Mouse (Mus musculus) T-helper 17 cell (primary cell): ENCODE measurements at regions not wholly inside any gene's neighbourhood (a gene's known extent, or its start where the extent isn't known, plus 50 kb on each side); places are given as distances from the start of the nearest gene placed in this dataset.

Source experiments
- in situ Hi-C, 2 experiments: fragments of 300-600 bp; cut with MboI, MseI; formaldehyde crosslinking; loops; 1 replicate in 1 of 2; 2 replicates in 1 of 2; pipeline ENCODE4 v1.15.1; 2025; ENCODE audit warnings: high pct_unique_total_duplicates in 2 of 2

- in situ Hi-C loops, result no loop called here
Observed at GRCm38 (mm10) chr12:21492549-21493291, 75.3 kb upstream of the Ywhaq start.

GRCm38 (mm10) chr12:21481644-21482043, 64.2 kb upstream of the Ywhaq start:
- in situ Hi-C loops, result no loop called here

DNA sequence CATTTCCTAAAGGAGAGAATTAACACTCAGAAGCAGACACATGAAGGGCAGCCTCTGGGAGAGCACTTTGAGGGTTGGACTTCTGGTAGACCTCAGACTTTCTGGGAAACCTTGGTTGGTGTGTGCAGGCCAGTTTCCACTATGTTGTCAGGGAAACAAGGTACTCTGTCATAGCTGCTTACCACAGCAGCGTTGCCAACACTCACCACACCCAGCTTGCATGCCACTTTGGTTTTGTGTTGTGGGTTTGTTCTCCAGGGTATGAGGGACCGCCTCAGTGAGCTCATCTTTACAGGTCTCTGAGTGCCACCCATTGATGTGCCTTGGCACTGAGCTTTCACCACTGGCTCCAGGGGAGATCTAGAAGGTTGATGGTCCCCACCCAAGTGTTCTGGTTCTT, 62.8 kb upstream of the Ywhaq start:
- in situ Hi-C loops, result no loop called here

DNA sequence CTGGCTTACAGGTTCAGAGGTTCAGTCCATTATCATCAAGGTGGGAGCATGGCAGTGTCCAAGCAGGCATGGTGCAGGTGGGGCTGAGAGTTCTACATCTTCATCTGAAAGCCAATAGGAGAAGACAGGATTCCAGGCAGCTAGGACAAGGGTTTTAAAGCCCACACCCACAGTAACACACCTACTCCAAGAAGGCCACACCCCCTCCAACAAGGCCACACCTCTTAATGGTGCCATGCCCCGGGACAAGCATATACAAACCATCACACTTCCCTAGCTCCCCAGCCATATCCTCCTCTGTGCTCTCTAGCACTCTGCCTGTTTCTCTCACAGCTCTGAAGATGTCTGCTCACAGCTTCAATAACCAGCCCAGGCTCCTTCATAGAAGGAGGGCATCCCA, 61.8 kb upstream of the Ywhaq start:
- in situ Hi-C loops, result no loop called here

GRCm38 (mm10) chr12:21476516-21476915, 59.1 kb upstream of the Ywhaq start:
- in situ Hi-C loops, result no loop called here

GRCm38 (mm10) chr12:21472951-21473710, 55.7 kb upstream of the Ywhaq start:
- in situ Hi-C loops, result no loop called here

DNA sequence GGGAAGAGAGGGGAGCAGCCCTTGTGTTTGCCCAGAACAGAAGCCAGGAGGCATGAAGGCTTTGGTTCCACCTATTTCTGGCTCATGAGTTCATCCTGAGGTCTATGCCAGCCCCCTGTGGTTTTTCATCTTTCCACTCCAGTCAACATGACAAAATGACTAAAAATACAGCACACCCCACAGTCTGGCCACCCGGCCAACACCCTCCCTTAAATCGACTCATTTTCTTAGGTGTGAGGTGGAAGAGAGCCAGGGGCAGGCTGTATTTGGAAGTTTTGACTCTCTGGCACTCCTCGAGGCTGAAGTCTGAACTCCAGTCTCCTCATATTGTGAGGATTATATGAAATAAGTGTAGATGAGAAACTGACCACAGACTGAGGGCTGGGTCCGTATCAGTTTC, 55.0 kb upstream of the Ywhaq start:
- in situ Hi-C loops, result no loop called here

DNA sequence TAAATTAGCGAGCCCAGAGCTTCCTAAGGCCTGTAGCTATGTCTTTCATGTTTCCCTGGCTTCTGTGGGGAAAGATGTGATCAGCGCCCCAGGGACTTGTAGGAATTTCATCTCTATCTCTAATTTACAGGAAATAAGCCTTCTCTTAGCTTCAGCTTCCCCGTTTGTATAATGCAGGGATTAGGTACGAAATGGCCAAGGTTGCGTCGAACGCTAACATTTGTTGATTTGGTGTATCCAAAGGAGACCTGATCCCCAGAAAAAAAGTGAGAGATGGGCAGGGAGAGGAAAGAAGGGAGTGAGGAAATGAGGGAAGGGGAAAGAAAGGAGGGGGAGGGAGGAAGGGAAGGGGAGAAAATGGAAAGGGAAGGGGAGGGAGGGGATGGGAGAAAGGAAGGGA, 54.5 kb upstream of the Ywhaq start:
- in situ Hi-C loops, result no loop called here

DNA sequence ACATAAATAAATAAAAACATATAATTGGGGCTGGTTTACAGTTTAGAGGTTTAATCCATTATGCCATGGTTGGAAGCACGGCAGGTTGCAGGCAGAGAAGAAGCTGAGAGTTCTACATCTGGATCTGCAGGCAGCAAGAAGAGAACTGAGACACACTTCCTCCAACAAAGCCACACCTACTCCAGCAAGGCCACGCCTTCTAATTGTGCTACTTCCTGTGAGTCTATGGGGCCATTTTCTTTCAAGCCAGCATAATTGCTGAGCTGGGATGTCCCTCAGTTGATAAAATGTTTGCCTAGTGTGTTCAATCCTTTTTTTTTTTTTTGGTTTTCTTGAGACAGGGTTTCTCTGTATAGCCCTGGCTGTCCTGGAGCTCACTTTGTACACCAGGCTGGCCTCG, 52.8 kb upstream of the Ywhaq start:
- in situ Hi-C loops, result no loop called here
